Mouse (Mus musculus) hindbrain, embryonic 14.5 days (tissue): ENCODE data around the gene Ms4a13. TPM values are rescaled to one million over a fixed set of nuclear protein-coding genes. Genes with fewer than 3 reads are reported as not detected.

Experiments
- ATAC-seq: fragments of 200-750 bp; cut with Nextera tagmentation; 2 replicates; pipeline ENCODE4 v1.8.0; 2017; ENCODE audit warnings: moderate number of reproducible peaks, mild to moderate bottlenecking, moderate TSS enrichment, moderate library complexity; ENCODE audit not compliant: low FRiP score
- DNase-seq: peaks from one replicate; pipeline ENCODE4 v3.0.0-alpha.2; 2015; ENCODE audit warnings: low spot score
- H3K27ac ChIP-seq: fragments of 300-500 bp; sonication (generic); 2 replicates; pipeline ENCODE4 v1.5.1; 2014; ENCODE audit warnings: mild to moderate bottlenecking, moderate library complexity
- H3K27me3 ChIP-seq: fragments of 300-500 bp; sonication (generic); 2 replicates; pipeline ENCODE4 v1.6.1; 2014; ENCODE audit warnings: mild to moderate bottlenecking, low read length, mixed read lengths; ENCODE audit not compliant: control insufficient read depth, insufficient read depth
- H3K36me3 ChIP-seq: fragments of 300-500 bp; sonication (generic); replicated peaks from 2 replicates; pipeline ENCODE4 v1.6.1; 2014; ENCODE audit not compliant: control insufficient read depth, insufficient read depth
- H3K4me1 ChIP-seq: fragments of 300-500 bp; sonication (generic); replicated peaks from 2 replicates; pipeline ENCODE4 v1.6.1; 2014; ENCODE audit warnings: antibody characterized with exemption, low read length, mixed read lengths; ENCODE audit not compliant: control insufficient read depth, insufficient read depth
- H3K4me2 ChIP-seq: fragments of 300-500 bp; sonication (generic); replicated peaks from 2 replicates; pipeline ENCODE4 v1.6.1; 2014; ENCODE audit warnings: mild to moderate bottlenecking, moderate library complexity
- H3K4me3 ChIP-seq: fragments of 300-500 bp; sonication (generic); replicated peaks from 2 replicates; pipeline ENCODE4 v1.5.1; 2014; ENCODE audit warnings: mild to moderate bottlenecking, low read length
- H3K9ac ChIP-seq: fragments of 300-500 bp; sonication (generic); 2 replicates; pipeline ENCODE4 v1.6.1; 2014
- H3K9me3 ChIP-seq: fragments of 300-500 bp; sonication (generic); 2 replicates; pipeline ENCODE4 v1.6.1; 2016; ENCODE audit warnings: low read length; ENCODE audit not compliant: control insufficient read depth
- WGBS: fragments of 180-500 bp; shearing (Covaris S2); extraction: QIAGEN DNeasy Blood & Tissue Kit; methylation state at CpG from one replicate; pipeline ENCODE4 v1.1.7; 2014; 5-methylcytosine and 5-hydroxymethylcytosine counted together
- polyA plus RNA-seq: library from polyadenylated mRNA; unstranded; fragments of >200 nt; fragmentation: Nextera tagmentation; extraction: Ambion mirVana; gene quantifications from 2 replicates; pipeline ENCODE4 v1.2.1, GENCODE M21; 2014

The Ms4a13 gene
- polyA plus RNA-seq = not detected in 2 replicates

DNA sequence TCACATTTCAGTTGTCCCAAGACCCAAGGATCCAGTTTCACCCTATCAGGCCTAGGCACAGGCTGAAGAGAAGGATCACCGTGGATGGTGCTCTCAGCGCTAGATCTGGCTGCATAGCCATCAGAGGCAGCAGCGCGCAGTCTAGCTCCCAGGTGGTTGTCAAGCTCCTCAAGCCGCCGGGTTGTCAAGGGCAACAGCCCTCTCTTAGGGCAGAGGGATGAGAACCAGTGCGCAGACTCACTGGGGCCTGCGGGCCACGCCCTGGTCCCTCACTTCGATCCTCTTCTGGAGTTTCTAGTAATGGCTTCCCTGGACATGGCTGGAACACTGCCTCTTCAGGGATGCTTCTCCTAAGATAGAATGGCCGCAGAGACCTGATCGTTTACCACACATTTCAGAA, at the start of gene Ms4a13:
TSS of gene Ms4a13 (minus strand) at position 192 of the 400 bp plus-strand sequence.
- no peaks in the 10 kb centered on the region for H3K27me3 ChIP-seq
- no peaks in the 10 kb centered on the region for H3K4me1 ChIP-seq
- no peak for DNase-seq
- no peak within 1 kb of the TSS for H3K4me2 ChIP-seq
- H3K9me3 ChIP-seq = no peaks in the 10 kb centered on the region
- no peak within 1 kb of the TSS for H3K9ac ChIP-seq
- no peaks in the 10 kb centered on the region for H3K36me3 ChIP-seq
- no peak for ATAC-seq
- H3K27ac ChIP-seq = no peak within 1 kb of the TSS
- WGBS = 67% methylated on average over 12 of the region's 12 CpGs
- no peak within 1 kb of the TSS for H3K4me3 ChIP-seq

DNA sequence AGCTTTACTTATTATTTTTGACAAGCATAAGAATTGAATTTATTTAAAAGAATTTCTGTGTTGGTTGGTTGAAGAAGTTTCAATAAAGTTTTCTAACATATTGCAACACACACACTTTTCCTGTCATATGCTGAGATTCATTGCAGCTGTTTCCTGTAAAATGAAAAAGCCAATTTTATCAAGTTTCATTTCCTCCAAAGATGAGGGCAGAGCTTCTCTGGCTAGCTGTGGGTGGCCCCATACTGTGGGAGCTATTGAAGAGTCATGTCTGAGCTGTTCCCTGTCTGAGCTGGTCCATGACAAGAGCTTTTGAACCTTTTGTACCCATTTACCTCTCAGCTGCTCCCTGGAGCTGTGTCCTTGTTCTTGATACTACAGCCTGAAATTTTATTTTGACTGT, 47.7 kb upstream of the Ms4a13 start:
- H3K36me3 ChIP-seq = no peaks in the 10 kb centered on the region
- ATAC-seq (no peak), DNase-seq (no peak)
- no peak overlapping the region for H3K4me2 ChIP-seq
- H3K4me3 ChIP-seq = no peak overlapping the region
- no peaks in the 10 kb centered on the region for H3K9me3 ChIP-seq
- no peaks in the 10 kb centered on the region for H3K4me1 ChIP-seq
- H3K9ac ChIP-seq = no peak overlapping the region
- no peak overlapping the region for H3K27ac ChIP-seq
- no peaks in the 10 kb centered on the region for H3K27me3 ChIP-seq

DNA sequence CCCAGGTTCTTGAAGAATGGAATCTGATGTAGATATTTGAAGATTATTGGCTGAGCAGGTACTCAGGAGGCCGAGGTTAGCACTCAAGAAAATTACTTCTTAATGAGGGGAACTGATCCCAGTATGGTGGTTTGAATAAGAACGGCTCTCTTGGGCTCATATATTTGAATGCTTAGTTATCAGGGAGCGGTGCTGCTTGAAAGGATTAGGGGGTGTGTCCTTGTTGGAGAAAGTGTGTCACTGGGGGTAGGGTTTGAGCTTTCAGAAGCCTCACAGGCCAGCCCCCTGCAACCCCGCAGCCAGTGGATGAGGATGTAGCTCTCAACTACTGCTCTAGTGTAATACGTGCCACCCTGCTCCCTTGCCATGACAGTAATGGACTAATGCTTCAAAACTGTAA, 46.0 kb upstream of the Ms4a13 start:
- DNase-seq (peak; percentile 26), ATAC-seq (peak; percentile 81)

DNA sequence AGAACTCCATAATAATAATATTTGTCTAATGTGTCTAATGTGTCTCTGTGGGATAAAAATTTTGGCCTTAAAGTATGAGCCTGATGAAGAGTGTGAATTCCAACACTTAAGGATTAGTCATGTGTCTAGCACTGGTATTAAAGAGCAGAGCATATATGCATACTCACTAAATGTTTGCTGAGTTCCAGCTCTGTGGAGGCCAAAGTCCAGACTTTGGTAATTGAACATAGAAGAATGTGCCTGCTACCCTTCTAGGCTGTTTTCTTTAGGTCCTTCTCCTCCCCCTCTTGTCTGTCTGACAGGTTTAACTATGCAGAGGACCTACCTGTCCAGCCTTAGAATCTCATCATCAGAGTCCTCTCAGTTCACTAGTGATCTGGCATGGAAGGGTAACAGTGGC, 39.3 kb upstream of the Ms4a13 start:
- H3K4me1 ChIP-seq = no peaks in the 10 kb centered on the region
- no peaks in the 10 kb centered on the region for H3K36me3 ChIP-seq
- DNase-seq (no peak), ATAC-seq (no peak)
- H3K27me3 ChIP-seq = no peaks in the 10 kb centered on the region
- H3K27ac ChIP-seq = no peak overlapping the region
- no peaks in the 10 kb centered on the region for H3K9me3 ChIP-seq
- H3K4me3 ChIP-seq = no peak overlapping the region
- no peak overlapping the region for H3K4me2 ChIP-seq
- no peak overlapping the region for H3K9ac ChIP-seq

More for the DNA sequence above, 46.0 kb upstream of the Ms4a13 start:
- H3K4me2 ChIP-seq = no peak overlapping the region
- no peaks in the 10 kb centered on the region for H3K27me3 ChIP-seq
- no peak overlapping the region for H3K9ac ChIP-seq
- H3K4me1 ChIP-seq = no peaks in the 10 kb centered on the region
- no peak overlapping the region for H3K27ac ChIP-seq
- H3K4me3 ChIP-seq = no peak overlapping the region
- 54% methylated on average over 5 of the region's 5 CpGs for WGBS
- H3K36me3 ChIP-seq = no peaks in the 10 kb centered on the region
- no peaks in the 10 kb centered on the region for H3K9me3 ChIP-seq

DNA sequence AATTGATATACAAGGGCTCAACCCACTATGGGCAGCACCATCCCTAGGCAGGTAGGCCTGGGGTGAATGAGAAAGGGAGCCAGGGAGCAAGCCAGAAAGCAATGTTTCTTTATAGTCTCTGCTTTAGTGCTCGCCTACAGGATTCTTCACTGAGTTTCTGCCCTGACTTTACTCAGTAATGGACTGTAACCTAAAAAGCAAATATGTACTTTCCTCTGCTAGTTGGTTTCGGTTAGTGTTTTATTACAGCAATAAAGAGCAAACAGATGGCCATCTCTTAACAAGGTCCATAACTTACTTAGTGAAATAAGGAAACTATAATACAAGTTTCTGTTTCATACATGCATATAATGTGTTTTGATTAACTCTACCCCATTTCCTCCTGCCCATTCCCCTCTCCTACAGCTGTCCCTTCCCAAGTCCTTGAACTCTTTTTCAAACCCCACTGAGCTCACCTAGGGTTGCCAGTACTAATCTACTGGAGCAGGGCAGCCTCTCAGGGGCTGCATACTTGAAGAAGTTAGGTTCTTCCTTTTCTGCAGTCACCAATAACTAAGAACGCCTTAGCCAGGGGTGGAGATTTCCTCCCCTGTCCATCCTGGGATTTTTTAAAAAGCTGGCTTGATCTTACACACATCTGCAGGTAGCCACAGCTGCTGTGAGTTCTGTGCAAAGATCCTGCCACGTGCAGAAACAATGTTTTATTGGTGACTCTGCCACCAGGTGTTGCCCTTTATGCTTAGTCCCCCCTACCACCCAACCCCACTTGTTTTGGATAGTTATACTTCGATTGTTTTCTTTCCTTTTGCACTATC, 38.6 kb upstream of the Ms4a13 start:
- H3K4me1 ChIP-seq = no peaks in the 10 kb centered on the region
- no peaks in the 10 kb centered on the region for H3K27me3 ChIP-seq
- no peak overlapping the region for H3K4me3 ChIP-seq
- no peaks in the 10 kb centered on the region for H3K36me3 ChIP-seq
- 70% methylated on average over 5 of the region's 5 CpGs for WGBS
- DNase-seq (no peak), ATAC-seq (no peak)
- no peaks in the 10 kb centered on the region for H3K9me3 ChIP-seq
- no peak overlapping the region for H3K27ac ChIP-seq
- H3K4me2 ChIP-seq = no peak overlapping the region
- H3K9ac ChIP-seq = no peak overlapping the region

DNA sequence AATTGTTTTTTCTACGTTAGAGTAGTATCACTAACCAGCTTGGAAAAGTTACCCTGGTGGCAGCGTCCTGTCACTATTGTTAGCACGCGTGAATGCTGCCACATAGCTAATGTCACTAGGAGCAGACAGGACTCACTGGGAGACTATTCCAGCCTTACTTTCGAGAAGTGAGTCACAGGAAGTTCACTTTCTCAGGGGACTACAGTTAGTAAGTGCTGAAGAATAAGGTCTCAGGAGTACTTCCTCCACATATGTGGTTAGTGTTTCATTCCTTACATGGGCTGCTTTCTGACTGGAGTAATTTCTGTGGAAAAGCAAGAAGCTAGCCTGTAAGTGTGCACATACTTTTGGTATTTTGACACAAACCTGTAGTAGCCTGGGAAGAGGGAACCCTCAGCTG, 37.7 kb upstream of the Ms4a13 start:
- ATAC-seq (no peak), DNase-seq (no peak)
- Histone ChIP-seq H3K27ac (no peak overlapping the region), H3K4me1 (no peaks in the 10 kb centered on the region), H3K36me3 (no peaks in the 10 kb centered on the region), H3K27me3 (no peaks in the 10 kb centered on the region), H3K9me3 (no peaks in the 10 kb centered on the region), H3K4me2 (no peak overlapping the region), H3K9ac (no peak overlapping the region), H3K4me3 (no peak overlapping the region)
- WGBS = 82% methylated on average over 5 of the region's 5 CpGs

DNA sequence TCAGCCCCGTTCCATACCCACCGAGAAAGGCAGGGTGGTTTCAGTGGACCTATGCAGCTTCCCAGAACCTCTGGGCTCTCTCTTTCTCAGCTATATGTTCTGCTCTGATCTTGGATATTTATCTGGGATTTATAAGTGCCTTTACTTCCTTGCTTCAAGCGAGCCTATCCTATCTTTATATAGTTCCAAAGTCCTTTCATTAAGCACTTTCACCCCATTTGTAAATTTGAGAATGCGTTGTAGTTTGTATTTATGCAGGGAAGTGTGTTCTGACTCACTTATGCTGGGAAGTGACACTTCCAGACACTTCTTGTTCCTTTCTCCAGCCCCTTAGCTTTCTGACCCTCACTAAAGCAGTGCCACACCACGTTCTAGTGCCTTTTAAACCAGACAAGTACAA, 35.8 kb upstream of the Ms4a13 start, which contains the start of gene Ms4a12:
TSS of gene Ms4a12 (minus strand) at position 101 of the 400 bp plus-strand sequence.
- no peak within 1 kb of the TSS for H3K27ac ChIP-seq
- no peaks in the 10 kb centered on the region for H3K9me3 ChIP-seq
- H3K4me3 ChIP-seq = no peak within 1 kb of the TSS
- H3K9ac ChIP-seq = no peak within 1 kb of the TSS
- ATAC-seq = no peak
- WGBS = 85% methylated on average over 5 of the region's 5 CpGs
- H3K4me1 ChIP-seq = no peaks in the 10 kb centered on the region
- no peaks in the 10 kb centered on the region for H3K27me3 ChIP-seq
- no peak within 1 kb of the TSS for H3K4me2 ChIP-seq
- no peaks in the 10 kb centered on the region for H3K36me3 ChIP-seq
- no peak for DNase-seq

DNA sequence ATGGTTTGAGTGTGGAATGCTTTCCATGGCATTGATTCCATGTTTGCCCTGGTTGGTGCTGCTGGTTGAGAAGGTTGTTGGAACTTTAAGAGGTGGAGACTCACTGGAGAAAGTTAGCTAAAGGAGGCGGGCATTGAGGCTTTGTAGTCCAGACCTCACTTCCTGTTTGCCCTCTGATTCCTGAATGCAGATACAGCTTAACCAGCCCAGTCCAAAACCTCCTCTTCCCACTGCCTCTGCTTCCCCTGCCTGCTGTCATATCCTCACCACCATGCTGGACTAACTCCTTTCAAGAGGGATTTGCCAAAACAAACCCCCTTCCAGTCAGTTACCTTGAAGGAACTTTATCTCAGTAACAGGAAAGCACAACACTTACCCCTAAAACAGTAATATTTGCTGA, 4.0 kb downstream of the Ms4a13 start:
- ATAC-seq (no peak), DNase-seq (no peak)
- Histone ChIP-seq H3K4me2 (no peak overlapping the region), H3K27me3 (no peaks in the 10 kb centered on the region), H3K4me1 (no peaks in the 10 kb centered on the region), H3K36me3 (no peaks in the 10 kb centered on the region), H3K27ac (no peak overlapping the region), H3K9me3 (no peaks in the 10 kb centered on the region), H3K4me3 (no peak overlapping the region), H3K9ac (no peak overlapping the region)
- 55% methylated on average over 1 of the region's 1 CpGs for WGBS

DNA sequence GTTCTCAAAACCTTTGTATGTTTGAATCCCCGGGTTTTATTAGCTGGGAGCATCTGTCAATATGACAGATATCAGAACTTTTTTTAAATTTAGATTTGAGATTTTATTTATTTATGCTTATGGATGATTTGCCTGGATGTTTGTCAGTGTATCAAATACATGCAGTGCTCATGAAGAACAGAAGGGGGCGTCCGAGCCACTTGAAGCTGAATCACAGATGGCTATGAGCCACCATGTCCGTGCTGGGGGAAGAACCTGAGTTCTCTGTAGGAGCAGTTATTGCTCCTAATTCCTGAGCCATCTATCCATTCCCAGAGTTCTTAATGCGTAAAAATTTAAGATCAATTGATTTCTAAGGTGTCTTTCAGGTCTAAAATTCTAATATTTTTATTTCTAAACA, 12.4 kb downstream of the Ms4a13 start:
- ATAC-seq = no peak
- no peaks in the 10 kb centered on the region for H3K36me3 ChIP-seq

More for the DNA sequence above, 12.4 kb downstream of the Ms4a13 start:
- Histone ChIP-seq H3K27me3 (no peaks in the 10 kb centered on the region), H3K9me3 (no peaks in the 10 kb centered on the region; the same call in 1 of the 2 replicates), H3K4me1 (no peaks in the 10 kb centered on the region), H3K27ac (no peak overlapping the region), H3K4me3 (no peak overlapping the region), H3K9ac (no peak overlapping the region), H3K4me2 (no peak overlapping the region)
- 21% methylated on average over 5 of the region's 5 CpGs for WGBS
- DNase-seq = peak; percentile 18
